Mouse (Mus musculus): ENCODE data around the gene Zfp655.

DNA sequence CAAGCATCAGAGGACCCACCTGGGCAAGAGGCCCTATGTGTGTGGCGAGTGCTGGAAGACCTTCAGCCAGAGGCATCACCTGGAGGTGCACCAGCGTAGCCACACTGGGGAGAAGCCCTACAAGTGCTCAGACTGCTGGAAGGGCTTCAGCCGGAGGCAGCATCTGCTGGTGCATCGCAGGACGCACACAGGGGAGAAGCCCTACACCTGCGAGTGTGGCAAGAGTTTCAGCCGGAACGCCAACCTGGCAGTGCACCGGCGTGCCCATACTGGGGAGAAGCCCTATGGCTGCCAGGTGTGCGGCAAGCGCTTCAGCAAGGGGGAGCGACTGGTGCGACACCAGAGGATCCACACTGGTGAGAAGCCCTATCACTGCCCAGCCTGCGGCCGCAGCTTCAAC, 59.2 kb downstream of the Zfp655 start:
- TF ChIP-seq CTCF (IDR thresholded peaks at IDR 0.05; ENCODE audit: extremely low read depth, insufficient read depth, low read length) (no peak), POLR2A (IDR thresholded peaks at IDR 0.05; ENCODE audit: extremely low read depth, insufficient read depth, low read length) (no peak)

All from cortical plate, adult 2 months (tissue).